Mouse (Mus musculus) kidney, postnatal 25 days (tissue): ENCODE measurements at regions not wholly inside any gene's neighbourhood (a gene's known extent, or its start where the extent isn't known, plus 50 kb on each side); places are given as distances from the start of the nearest gene placed in this dataset.

Experiments
- DNase-seq, 2 experiments: peaks; one replicate each; pipeline ENCODE4 v3.0.0; 2021; ENCODE audit warnings: mixed read lengths in 2 of 2

DNA sequence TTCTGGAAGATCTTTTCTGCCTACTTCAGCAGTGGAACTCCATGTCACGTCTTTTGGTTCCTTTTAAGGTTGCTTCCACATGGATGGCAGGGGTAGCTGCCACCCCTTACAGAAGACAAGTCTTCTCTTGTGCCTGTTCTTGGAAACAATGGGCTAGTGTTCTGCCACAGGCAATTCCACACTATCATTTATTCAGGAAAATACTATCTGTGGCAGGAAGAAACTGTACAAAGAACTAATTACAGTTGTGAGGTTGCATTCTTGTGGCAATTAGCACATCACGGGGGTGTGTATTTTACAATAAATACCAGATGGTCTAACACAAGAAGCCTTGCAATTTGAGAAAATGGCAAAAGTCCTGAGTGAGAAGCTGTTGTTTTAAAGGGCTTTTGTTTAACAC lies 489.8 kb downstream of the Ccdc50 start:
- DNase-seq, result no peak

DNA sequence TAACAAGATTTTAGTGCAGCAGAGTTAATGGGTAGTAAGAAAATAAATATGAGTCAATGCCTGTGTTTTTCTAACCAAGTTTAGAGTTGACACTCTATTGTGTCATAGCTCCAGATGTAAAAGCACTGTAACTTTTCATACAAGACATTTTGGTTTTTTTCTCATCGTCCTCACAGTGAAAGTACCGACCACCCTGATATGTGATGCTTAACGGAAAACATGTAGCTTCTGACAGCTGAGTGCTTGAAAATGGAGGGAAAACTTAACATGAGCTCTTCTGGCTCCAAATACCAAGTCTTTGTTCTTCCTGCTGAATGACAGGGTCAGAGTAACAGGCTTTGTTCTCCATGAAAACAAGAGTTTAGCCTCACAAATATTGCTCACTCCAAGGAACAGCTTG lies 490.3 kb downstream of the Ccdc50 start:
- no peak for DNase-seq

DNA sequence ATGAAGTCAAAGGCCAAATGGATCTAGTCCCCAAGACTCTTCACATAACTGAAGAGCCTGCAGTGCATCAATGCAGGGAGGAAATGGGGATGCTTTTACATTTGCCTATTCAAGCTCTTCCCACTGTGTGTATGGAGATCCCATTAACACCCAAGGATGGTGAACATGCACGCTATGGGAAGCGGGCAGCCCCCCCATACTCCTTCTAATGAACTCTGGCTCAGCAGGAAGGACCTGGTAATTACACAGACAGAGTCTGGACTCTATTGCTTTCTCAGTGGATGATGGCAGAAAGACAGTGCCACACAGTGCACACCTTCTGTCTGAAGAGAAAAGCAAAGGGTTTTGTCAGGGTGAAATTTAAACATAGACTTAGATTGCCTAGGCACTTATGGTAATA lies 495.7 kb downstream of the Ccdc50 start:
- DNase-seq, result no peak

DNA sequence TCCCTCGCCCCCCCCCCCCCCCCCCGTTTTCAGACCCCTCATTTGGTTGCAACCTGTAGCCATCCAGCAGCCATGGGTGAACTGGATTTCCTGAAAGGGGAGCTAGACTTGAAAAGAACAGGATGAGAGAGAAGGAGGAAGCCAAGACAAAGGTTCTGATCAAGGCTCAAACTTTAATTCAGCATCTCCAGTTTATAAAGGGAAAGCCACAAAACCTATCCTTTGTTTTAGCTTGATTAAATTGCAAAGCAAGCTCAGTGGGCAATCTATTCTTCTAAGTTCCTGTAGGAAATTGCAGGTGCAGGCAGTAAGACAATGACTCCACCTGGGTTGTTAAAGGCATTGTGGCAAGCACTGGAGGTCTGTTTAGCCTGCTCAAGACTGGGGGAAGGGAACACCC lies 517.4 kb downstream of the Ccdc50 start:
- no peak for DNase-seq

DNA sequence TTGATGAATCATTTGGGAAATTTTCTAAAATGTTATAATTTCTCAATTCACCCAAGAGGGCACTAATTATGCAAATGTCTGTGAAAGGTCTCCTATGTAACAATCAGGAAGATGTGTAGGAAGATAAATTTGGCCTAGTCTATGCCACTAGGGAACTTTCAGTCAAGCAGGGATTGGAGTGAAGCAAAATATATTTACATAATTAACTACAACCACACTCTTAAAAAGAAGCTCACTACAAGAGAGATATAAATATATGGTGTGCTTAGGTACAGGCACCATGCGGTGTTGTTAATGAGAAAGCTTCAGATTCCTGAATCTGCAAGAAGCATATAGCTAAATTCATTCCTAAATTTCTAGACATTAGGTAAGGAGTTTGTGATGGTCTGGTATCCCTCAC lies 526.8 kb downstream of the Ccdc50 start:
- no peak for DNase-seq

DNA sequence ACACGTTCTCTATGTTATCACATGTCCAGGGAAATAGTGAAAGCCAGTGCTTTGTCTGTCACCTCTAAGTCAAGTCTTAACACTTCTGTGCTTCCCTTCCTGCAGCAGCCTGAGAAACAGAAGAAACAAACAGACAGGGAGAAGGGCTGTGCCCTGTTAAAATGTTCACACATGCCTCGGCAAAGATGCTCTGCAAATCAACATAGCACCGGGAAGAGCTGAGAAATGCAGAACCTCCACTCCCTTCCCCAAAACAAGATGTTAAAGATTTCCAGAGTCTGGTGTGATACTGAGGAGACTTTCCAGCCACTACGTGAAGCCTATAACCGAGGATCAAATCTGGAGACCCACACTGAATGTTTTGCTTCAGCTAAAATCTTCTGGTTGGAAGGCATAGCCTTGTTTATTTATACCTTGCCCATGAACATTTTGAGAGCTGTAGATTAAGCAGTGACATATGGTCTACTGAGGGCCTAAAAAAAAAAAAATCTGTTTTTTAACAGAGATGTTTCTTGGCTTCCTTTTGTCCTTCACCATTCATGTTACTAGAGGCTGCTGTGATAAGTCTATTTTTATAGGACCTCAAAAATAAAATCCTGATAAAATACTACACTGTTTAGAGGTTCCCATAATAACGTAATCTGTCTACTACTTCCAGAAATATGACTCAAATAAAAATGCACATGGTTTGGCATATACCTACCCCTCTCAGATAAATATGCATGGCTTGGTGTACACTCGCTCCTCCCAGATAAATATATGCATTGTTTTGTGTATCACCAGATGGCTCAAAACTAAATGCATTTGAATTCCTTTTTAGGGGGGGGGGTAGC lies 537.1 kb downstream of the Ccdc50 start:
- DNase-seq, result no peak

DNA sequence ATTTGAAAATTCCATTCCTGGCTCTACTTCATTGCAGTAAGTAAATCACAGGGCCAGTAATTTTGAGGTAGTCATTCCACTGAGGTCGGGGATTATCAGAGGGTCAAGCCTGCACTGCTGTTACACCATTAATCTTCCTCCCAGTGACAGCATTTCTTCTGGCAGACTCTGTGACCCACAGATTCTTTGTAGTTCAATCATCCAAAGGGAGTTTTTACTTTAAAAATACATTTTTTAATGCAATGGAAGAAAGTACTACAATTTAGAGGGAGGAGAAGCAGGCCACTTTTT lies 537.6 kb downstream of the Ccdc50 start:
- DNase-seq, result no peak

DNA sequence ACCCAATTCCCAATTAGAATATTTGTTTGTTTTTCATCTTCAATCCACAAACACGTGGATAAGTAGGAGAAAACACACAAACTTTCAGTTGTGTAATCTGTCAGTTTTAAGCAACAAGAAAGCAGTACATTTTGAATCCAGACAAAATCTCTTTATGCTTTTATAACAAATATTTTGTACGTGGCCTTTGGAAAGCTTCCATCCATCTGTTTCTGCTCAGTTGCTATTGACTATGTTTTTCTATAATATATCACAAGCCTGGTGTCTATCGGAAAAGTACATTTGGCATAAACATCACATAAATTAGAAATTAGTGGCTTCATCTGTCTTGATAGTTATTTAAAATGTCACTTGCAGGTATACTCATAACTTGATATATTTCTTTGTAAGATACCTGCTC lies 560.6 kb downstream of the Ccdc50 start:
- DNase-seq, result no peak

DNA sequence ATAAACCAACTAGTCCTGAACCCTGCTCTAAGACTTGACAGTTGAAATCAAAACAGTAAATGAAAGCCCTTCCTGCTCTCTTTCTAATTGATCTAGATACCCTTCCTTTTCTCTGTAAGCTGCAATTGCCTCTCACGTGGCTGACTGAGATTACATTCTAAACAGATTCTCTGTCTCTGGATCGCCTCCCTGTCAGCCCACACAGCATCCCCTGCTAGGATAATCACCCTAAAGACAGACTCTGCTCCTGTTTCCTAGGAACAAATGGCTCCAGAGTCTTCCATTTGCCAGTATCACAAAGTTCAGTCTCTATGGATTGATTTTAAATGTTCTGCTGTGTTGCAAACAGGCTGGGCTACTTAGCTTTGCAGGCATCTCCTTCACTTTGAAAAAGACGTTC lies 561.1 kb downstream of the Ccdc50 start:
- DNase-seq, result no peak

DNA sequence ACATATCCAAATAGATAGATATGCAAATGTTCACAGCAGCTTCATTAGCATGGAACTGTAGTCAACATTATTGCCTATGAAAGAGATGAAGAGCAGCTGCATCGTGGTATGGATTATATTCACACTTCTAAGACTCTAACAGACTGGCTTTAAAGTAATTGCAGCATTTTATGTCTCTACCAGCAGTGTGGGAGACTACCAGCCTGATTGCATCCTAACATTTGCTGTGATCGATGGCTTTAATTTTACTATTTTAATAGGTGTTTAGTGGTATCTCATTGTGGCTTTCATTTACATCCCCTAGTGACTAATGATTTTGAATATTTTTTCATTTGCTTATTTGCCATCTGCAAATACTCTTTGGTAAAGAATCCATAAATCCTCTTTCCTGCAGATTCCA lies 574.1 kb downstream of the Ccdc50 start:
- DNase-seq, result no peak

DNA sequence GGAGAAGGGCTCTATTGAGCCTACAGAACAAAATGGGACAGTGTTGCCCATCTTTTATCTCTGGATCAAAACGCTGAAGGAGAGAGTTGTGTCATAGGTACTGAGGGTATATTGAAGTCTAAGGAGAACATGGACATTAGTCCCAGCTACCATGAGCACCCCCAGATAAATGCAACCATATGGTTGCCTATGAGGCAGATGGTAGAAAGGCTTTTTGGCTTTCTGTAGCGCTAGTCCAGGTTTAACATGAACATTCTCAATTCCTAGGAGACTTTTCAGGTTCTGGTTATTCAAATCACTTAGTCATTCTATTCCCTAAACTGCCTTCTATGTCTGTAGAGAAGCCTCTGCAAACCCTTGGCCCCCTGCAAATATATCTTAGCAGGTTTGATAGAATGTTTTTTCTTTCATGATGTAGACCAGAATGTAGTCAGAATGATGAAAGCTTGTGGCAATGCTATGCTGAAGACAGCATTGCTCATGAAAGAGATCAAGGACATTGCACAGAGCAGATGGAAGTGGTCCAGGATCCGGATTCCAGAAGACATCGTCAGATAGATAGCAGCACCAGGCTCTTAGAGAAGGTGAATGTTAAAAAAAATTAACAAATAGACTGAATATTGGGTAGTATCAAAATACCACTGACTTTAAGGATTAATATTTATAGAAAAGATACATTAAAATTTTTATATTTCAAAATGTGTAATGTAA lies 590.2 kb downstream of the Ccdc50 start:
- DNase-seq, result no peak

DNA sequence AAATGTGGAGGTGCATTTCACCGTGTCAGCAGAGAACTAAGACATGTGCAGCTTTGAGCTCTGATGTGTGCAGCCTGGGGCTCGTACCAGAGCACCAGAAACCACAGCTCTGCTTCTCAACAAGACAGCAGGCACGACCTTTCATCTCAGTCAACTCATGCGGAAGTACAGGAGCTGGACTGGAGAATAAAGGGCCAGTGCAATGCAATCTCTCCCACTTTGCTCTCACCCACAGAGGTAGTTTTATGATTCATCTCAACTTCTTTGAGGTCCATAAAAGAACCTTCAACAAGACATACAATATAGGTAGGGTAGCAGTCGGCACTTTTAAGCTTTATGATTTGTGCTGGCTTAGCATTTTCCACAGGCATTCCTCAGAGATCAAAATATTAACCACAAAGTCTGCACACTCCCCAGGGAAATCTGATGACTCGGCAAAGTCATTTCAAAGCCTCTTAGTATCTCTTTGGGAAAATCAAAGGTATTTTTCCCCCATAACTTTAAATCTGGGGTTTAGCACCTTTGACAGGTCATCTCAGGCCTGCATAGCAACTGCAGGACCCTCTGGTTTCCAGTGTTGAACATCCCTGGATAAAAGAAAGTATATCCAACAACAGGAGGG lies 626.7 kb downstream of the Ccdc50 start:
- DNase-seq, result no peak

DNA sequence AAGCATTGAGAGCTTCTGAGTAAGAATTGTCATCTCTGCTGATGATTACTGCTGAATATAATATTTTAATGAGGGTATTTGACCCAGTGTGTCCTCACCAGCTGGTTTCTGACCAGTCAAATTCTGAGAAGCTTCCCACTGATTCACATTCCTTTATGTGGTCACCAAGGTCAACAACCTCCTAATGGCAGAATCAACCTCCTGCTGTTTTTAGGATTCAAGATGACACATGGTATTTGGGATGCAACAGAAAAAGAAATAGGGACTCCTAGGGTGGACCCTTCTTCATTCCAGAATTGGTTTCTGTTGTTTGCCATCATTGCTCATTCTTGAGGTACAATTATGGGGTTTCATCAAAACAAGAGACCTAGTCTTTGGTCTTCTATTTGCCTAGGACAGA lies 629.6 kb downstream of the Ccdc50 start:
- DNase-seq, result no peak

DNA sequence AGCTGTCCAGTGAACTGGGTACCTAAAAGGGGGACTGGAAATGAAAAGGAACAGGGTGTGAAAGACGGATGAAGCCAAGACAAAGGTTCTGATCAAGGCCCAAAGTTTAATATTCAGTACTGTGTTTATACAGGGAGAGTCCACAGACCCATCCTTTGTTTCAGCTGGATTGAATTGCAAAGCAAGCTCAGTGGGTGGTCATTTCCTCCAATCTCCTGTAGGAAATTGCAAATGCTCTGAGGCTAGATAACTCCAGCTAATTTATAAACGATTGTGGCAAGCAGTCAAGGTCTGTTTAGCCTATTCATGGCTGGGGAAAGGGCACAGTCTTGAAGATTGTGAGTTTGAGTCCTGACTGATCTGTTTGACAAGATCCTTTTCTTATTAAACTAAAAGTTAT lies 650.3 kb downstream of the Ccdc50 start:
- DNase-seq, result no peak

DNA sequence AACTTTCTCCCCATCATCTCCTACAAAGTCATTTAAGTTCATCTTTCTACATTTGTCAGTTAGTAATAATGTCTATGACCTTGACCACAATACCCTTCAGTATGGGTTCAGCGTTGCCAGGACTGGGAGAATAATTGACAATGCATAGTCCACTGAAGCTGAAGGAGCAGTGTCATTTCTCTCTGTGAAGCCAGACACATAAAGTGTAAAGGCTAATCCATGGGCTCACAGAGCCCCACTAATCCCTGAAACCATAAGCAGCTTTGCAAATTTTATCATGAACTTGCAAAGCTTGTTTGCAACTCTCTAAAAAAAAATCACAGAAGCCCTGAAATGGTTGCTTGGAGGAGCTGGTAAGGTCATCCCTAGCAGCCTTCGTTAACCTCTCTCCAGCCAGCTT lies 654.4 kb downstream of the Ccdc50 start:
- DNase-seq, result no peak

DNA sequence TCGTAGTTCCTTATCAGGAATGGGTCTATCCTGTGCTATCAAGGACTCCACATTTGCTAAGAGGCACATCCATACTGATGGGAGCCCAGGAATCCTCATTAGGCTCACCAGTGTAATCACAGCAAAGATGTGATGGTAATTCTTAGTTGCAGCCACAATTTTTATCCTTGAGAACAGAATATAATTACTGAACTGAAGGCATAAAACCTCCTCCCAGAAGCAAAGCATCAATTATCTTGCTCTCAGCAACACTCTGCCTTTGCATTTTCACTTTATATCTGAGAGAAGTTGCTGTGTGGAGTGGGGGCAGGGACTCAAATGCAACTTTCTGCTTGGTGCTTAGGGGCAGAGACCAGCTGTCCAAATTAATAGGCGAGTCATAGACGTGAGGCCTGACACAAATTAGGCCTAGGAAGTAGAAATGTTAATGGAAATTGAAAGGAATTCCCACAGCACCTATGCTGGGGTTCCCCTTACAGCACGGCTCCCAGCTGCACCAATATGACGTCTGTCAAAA lies 676.2 kb downstream of the Ccdc50 start:
- no peak for DNase-seq

DNA sequence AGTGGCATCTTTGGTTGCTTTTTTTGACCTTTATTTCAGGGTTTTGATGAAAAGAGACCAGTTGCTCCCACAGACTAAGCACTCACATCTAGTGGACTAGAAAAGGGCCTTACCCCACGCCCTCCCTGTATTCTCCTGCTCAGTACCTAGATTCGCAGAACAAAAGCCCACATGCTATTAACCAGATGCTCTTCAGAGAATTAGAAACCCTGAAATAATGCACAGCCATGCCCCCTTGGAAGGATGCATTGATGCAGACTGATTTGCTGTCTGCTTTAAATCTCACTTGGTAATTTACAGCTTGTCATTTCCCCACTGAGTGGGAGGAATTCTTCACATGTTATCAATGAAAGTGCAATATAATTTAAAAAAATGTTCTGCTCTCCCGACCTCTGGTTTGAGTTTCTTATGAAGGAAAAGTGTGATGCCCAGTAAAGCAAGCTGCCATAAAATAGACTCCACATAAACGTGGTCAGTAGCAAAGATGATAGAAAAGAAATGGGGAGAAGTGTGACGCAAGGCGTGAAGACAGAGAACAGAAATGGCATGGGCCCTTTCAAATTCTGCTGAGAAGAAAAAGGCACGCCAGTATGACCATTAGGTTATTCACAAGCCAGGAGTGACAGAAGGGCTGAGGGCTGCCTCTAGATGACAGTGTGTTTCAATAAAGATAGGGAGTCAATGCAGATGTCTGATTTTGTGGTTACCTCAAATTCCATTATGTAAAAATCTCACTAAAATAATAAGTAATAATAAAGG lies 669.8 kb downstream of the Fgf12 start:
- DNase-seq, result no peak

DNA sequence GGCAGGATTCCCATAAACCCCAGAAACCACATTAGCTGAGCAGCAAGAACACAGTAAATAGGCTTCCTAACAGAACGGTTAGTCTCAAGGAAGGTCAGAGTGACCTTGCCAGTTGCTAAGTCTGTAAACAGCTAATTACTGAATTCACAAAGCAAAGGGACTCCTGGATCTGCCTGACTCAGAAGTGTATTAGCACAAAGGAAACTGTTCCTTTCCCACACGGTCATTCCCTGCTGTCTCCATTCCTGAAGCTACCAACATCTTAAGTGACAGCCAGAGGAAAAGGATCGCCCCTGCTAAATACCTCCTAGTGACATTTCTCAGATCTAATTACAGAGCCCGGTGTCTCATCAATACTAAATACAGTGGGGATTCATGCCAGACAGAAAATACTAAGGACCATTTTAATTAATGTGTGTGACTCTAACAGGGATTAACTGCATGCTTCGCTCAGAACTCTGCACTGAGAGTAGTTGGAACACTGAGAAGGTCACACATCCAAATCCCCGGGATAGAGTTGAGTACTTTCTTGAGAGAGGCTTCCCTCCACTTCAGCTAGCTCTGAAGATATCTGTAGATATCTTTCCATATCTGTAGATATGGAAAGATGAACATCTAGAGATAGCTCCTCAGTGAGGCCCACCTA lies 663.3 kb downstream of the Fgf12 start:
- no peak for DNase-seq

DNA sequence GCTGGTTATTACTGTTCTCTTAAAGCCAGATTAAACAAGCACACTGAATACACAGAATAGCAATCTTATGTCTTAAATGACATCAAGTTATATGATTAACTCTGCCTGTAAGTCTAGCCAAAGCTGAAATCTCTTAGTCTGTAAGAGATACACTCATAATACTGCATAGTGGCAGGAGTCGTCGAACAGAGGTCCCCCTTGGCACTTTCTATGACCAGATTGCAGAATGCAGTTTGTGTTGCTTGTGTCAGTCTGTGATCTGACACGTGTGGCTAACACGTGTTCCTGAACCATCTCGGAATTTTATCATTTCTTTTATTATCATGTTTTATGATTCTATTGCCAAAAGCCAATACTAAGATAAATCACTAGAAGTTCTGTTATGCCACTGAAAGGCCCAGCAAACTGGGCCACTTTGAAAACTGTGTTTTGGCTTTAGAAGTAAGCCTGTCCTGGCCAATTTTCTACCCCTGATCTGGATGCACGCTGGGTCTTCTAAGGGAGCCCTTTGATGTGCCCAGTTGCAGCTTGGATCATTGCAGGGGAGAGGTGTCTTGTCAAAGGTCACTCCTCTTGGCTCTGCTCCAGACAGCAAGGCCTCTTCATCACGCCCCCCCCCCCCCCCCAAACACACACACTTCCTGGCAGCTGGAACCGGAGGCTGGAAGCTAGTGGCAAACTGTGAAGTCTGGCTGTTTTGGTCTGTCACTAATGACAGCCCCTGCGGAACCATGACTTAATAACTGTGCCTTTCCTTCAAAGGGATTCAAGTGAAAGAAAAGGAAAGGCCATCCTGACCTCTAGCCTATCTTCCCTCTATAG lies 648.4 kb downstream of the Fgf12 start:
- DNase-seq, result peak in 1 of 2 experiments; percentile 11

DNA sequence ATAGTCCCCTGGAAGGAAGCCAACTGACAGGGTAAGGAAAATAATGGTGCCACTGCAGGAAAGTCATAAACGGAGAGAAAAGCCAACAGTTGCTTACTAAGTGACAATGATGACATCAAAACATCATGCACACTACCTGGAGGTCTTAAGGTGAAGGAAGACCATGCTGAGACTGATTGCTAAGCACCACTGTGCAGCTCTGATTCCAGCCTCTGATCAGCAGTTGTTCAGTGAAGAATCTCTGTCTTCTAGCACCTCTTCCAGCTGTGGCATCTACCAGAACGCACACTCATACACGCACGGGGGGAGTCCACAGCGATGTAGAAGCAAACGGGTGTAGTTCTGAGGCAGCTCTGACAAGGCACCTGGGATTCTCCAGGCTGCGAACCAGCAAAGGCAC lies 647.8 kb downstream of the Fgf12 start:
- DNase-seq, result no peak

DNA sequence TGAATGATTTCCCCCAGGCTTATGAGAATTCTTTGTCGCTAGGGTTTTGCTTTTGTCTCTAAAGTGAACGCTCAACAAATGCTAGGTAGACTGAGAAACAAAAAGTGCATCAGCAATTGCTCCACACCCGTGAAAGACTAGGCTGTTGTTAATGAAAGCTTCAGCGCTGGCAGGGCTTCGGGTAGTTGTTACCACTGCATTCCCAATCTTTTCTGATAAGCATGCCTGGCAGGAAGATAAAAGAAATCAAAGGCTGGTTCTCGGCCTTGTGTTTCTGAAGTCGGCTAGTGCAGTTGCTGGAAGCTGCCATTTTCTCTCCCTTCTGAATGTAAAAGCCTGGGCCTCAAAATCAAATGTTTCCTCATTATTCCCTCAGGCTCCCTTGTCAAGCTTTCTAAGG lies 647.0 kb downstream of the Fgf12 start:
- no peak for DNase-seq

DNA sequence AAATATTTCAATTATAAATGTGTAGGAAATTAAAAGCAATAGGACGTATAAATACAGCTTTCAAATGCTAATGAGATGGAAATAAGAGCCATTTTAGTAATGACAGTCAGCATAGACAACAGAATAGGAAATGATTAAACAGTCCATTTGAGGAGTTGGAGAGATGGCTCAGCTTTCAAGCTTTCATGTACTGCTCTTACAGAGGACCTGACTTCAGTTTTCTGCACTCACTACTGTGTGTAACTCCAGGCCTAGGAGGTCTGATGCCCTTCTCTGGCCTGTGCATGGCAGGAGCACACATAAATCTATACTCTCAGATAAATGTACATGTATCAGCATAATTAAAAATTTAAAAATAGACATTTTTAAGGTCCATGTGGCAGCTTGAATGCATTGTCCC lies 643.1 kb downstream of the Fgf12 start:
- no peak for DNase-seq
